ENCODE assay signal across 17 mouse cellular contexts in the genomic region with DNA sequence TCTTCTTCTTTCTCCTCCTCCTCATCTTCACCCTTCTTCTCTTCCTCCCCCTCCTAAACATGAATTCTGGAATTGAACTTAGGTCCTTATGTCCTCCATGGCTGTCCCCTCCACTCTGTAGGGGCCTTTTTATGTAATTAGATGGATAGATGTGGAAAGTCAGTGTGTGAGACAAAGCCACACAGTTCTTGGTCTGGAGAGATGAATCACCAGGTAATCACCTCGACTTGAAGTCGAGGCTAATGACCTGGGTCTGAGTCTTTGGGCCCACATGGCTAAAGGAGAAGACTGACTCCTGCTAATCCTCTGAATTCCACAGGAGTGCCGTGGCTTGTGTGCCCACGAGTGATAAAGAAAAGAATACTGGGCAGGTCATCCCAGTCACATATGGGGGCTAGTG.
"Had no signal": no experiment of that assay in that cellular context is flagged by ENCODE, and none has a peak within 500 bp of the region (broad histone marks: within the 10 kb centered on the region; RNA-seq: fewer than 3 reads in every experiment).

No protein-coding gene starts in this region.

- H3K4me1 ChIP-seq: midbrain, embryonic 10.5 days; midbrain, embryonic 12.5 days; neural tube, embryonic 13.5 days; neural tube, embryonic 15.5 days; stomach, embryonic 15.5 days had no signal

- ATAC-seq: midbrain, embryonic 16.5 days had no signal

- H3K36me3 ChIP-seq: midbrain, embryonic 10.5 days; midbrain, embryonic 12.5 days; neural tube, embryonic 13.5 days; neural tube, embryonic 15.5 days; stomach, embryonic 15.5 days had no signal

- H3K27me3 ChIP-seq: midbrain, embryonic 12.5 days; neural tube, embryonic 13.5 days; neural tube, embryonic 15.5 days; stomach, embryonic 15.5 days had no signal

- H3K4me3 ChIP-seq: midbrain, embryonic 10.5 days; midbrain, embryonic 12.5 days; myocyte; neural tube, embryonic 13.5 days; neural tube, embryonic 15.5 days; stomach, embryonic 15.5 days had no signal

- H3K4me2 ChIP-seq: lung, embryonic 14.5 days; midbrain, embryonic 12.5 days; neural tube, embryonic 13.5 days; neural tube, embryonic 15.5 days; stomach, embryonic 15.5 days had no signal

- H3K27ac ChIP-seq: midbrain, embryonic 10.5 days; midbrain, embryonic 12.5 days; neural tube, embryonic 13.5 days; neural tube, embryonic 15.5 days; stomach, embryonic 15.5 days; stomach, postnatal 0 days had no signal

- DNase-seq: lung, adult 18-20 months; lung, embryonic 14.5 days; lung, postnatal 10 days; lung, postnatal 4 days; midbrain, embryonic 14.5 days; right cerebral cortex, postnatal 14 days; thymus, adult 2 months; thymus, postnatal 25 days; thymus, postnatal 4 days had no signal

- H3K9me3 ChIP-seq: midbrain, embryonic 10.5 days; midbrain, embryonic 12.5 days; neural tube, embryonic 13.5 days; neural tube, embryonic 15.5 days; stomach, embryonic 15.5 days had no signal

- H3K9ac ChIP-seq: lung, embryonic 14.5 days; midbrain, embryonic 12.5 days; neural tube, embryonic 13.5 days; neural tube, embryonic 15.5 days; stomach, embryonic 15.5 days had no signal
